Mouse (Mus musculus) megakaryocyte, embryonic 14.5 days (primary cell): ENCODE results near the gene Slc12a7. TPM values are rescaled to one million over a fixed set of nuclear protein-coding genes. Genes with fewer than 3 reads are reported as not detected.

Source experiments
- H3K27me3 ChIP-seq: replicated peaks from 2 replicates; pipeline ENCODE3; 2012; ENCODE audit warnings: inconsistent platforms
- H3K36me3 ChIP-seq: replicated peaks from 2 replicates; pipeline ENCODE3; 2012; ENCODE audit warnings: low read length, inconsistent platforms, mixed read lengths
- H3K4me1 ChIP-seq: 2 replicates; pipeline ENCODE4 v1.6.1; 2012; ENCODE audit warnings: inconsistent platforms
- H3K4me3 ChIP-seq: replicated peaks from 2 replicates; pipeline ENCODE3; 2012; ENCODE audit warnings: moderate library complexity, mild to moderate bottlenecking, inconsistent platforms
- H3K9me3 ChIP-seq: 2 replicates; pipeline ENCODE4 v1.6.1; 2012; ENCODE audit warnings: inconsistent platforms
- FLI1 ChIP-seq: IDR thresholded peaks from 2 replicates; pipeline ENCODE4 v1.6.1; 2012; ENCODE audit warnings: low read length, inconsistent platforms, mixed read lengths
- GATA1 ChIP-seq: IDR thresholded peaks from 3 replicates; pipeline ENCODE4 v1.6.1; 2012; ENCODE audit warnings: mixed read lengths, low read length, inconsistent platforms, borderline replicate concordance
- polyA plus RNA-seq: library from polyadenylated mRNA; stranded (reverse); fragments of >175 nt; gene quantifications from 2 replicates; pipeline ENCODE4 v1.2.3, GENCODE M21; 2012; ENCODE audit warnings: low replicate concordance; ENCODE audit not compliant: insufficient read depth

The Slc12a7 gene
- polyA plus RNA-seq, 1 experiment = 2.8 TPM

DNA sequence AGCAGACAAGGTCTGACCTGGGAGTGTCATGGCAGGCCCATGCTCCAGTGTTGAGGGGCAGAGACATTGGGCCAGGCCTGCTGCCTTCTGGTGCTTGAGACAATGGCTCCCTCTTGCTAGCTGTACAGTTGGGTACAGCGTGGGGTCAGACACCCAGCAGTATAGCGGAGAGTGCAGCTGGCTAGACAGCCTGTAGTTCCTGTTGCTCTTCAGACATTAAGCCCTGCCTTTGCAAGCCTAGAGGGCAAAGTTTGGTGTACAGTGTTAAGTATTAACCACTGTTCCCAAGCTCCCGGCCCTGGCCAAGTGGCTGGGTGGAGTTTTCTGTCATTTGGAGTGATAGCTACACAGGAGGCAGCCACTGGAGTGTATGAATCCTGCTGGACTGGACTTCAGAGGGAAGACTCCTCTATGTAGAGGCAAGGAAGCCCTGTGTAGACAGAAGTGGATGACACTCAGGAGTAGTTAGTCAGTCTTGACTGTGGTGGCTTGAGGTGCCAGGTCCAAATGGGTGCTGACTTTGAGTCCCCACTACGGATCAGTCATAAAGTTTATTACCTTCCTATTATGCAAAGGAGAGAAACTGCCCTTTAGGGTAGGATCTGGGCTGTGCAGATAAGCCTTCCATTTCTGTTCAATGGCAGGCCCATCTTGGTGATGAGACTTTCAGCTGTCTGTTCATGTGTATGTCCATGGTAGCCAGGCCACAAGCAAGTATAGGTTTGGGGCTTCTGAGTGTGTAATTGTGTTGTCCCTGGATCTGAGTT lies 37.2 kb downstream of the Slc12a7 start:
- H3K27me3 ChIP-seq = peaks cover 12% of the 10 kb centered on the region
- H3K9me3 ChIP-seq = no peaks in the 10 kb centered on the region
- no peaks in the 10 kb centered on the region for H3K36me3 ChIP-seq
- H3K4me3 ChIP-seq = no peak overlapping the region
- TF ChIP-seq GATA1 = no peak
- TF ChIP-seq FLI1 = no peak
- peaks cover 56% of the 10 kb centered on the region for H3K4me1 ChIP-seq

DNA sequence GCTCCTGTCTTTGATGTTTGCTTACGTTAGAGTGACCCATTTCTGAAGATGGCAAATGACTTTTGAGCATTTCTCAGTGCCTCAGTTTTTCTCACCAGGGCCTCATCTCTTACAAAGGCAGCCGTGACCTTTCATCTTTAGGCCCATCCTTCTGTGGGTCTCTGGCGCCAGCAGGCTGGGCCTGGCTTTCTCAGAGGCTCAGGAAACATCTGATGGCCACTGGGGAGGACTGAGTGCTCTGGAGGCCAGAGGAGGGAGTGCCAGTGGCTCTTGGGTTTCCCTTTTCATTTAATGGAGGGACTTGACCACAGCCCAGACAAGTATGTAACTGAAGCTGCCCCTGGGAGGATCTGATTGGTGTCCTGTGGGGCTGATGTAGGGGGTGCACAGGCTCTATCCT lies 38.2 kb downstream of the Slc12a7 start:
- Histone ChIP-seq H3K27me3 (peaks cover 14% of the 10 kb centered on the region), H3K4me3 (no peak overlapping the region), H3K36me3 (no peaks in the 10 kb centered on the region), H3K4me1 (peaks cover 56% of the 10 kb centered on the region), H3K9me3 (no peaks in the 10 kb centered on the region)
- no peak for TF ChIP-seq GATA1
- TF ChIP-seq FLI1 = no peak

DNA sequence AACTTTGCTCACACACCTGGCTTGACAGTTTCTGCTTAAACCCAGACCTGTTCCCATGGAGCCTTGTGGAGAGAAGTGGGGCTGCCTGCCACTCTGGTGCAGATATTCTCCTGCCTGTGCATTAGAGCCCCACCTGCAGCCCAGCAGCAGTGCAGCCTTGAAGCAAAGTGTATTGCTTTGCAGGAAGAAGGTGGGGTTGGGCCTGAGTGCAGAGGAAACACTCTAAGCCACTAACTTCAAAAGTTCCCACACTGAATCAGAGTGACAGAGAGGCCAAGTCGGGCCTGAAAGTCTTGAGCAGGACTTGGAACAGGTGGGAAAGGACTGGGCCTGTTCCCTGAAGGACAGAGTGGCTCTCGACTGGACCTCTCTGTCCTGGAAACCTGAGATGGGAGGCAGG lies 39.8 kb downstream of the Slc12a7 start:
- H3K27me3 ChIP-seq = peaks cover 14% of the 10 kb centered on the region
- no peak overlapping the region for H3K4me3 ChIP-seq
- H3K4me1 ChIP-seq = peaks cover 63% of the 10 kb centered on the region
- H3K9me3 ChIP-seq = peaks cover 8% of the 10 kb centered on the region
- no peaks in the 10 kb centered on the region for H3K36me3 ChIP-seq
- TF ChIP-seq GATA1 (no peak), FLI1 (no peak)

DNA sequence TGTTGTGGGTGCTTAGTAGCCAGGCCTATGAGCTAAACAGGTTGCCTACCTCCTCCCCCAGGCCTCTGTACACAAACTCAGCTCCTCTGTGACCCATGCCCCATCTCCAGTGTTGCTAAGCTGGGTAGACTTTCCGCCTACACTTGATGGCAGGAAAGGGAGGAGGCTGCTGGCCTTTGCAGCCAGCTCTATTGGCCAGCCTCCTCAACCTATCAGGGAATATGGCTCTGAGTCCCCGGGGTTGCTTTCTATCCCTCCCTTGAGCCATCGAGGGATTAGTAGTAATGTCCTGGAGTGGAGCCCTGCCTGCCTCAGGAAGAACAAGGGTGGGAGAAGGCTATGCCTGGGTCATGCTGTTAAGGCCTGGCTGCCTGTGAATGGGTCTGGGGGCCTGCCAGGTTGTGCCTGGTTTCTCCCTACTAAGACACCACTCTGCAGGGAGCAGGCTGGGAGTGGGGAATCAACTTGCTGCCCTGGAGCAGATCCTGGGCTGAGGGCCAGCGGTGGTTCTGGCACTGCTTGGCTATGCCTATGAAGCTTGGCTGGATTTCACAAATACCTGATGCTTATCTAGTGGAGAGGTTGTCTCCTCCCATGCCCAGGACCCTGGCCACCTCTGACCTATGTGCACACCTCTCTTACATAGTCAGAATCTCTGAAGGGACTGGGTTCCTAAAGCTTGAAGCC lies 40.8 kb downstream of the Slc12a7 start:
- no peaks in the 10 kb centered on the region for H3K36me3 ChIP-seq
- peaks cover 60% of the 10 kb centered on the region for H3K4me1 ChIP-seq
- peaks cover 10% of the 10 kb centered on the region for H3K9me3 ChIP-seq

GRCm38 (mm10) chr13:73775786-73776185 lies 42.9 kb downstream of the Slc12a7 start:
- H3K36me3 ChIP-seq = no peaks in the 10 kb centered on the region
- no peak for TF ChIP-seq FLI1
- TF ChIP-seq GATA1 = no peak

More for the DNA sequence above, 40.8 kb downstream of the Slc12a7 start:
- H3K4me3 ChIP-seq = no peak overlapping the region
- TF ChIP-seq FLI1 (no peak), GATA1 (no peak)
- peaks cover 14% of the 10 kb centered on the region for H3K27me3 ChIP-seq

DNA sequence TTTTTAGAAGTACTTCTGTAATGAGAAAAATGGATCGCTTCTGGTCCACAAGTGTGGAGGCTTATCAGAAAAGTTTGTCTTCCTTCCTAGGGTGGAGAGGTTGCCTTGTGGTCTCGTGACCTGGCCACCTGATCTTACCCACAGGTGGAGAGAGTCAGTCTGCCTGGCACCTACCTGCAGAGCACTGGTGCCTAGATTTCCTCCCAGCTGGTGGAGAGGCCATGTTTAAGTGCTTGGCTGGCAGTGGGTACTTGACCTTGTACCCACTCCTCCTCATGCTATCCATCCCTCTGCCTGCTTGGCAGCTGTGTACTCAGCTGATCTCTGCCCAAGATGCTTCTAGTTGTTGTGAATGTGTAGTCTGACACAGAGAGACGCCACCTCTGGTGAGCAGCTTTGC lies 44.7 kb downstream of the Slc12a7 start:
- peaks cover 11% of the 10 kb centered on the region for H3K27me3 ChIP-seq
- H3K9me3 ChIP-seq = peaks cover 10% of the 10 kb centered on the region
- H3K36me3 ChIP-seq = no peaks in the 10 kb centered on the region
- H3K4me1 ChIP-seq = peaks cover 32% of the 10 kb centered on the region
- TF ChIP-seq GATA1 (no peak), FLI1 (no peak)
- no peak overlapping the region for H3K4me3 ChIP-seq

More at GRCm38 (mm10) chr13:73775786-73776185, 42.9 kb downstream of the Slc12a7 start:
- H3K4me3 ChIP-seq = no peak overlapping the region
- peaks cover 50% of the 10 kb centered on the region for H3K4me1 ChIP-seq
- peaks cover 10% of the 10 kb centered on the region for H3K9me3 ChIP-seq
- H3K27me3 ChIP-seq = peaks cover 14% of the 10 kb centered on the region

- Histone ChIP-seq H3K36me3 (peaks cover 19% of the 10 kb centered on the region), H3K4me1 (peaks cover 3% of the 10 kb centered on the region; the same call in 1 of the 2 replicates), H3K4me3 (no peak overlapping the region), H3K27me3 (peaks cover 5% of the 10 kb centered on the region), H3K9me3 (peaks cover 3% of the 10 kb centered on the region; the same call in 1 of the 2 replicates)
- no peak for TF ChIP-seq GATA1
- no peak for TF ChIP-seq FLI1
These were observed 49.6 kb downstream of the Slc12a7 start for GRCm38 (mm10) chr13:73782486-73782885.

- peaks cover 1% of the 10 kb centered on the region for H3K27me3 ChIP-seq
- peaks cover 66% of the 10 kb centered on the region for H3K36me3 ChIP-seq
- 0 out of 2 replicates have a peak, but pooled peaks cover 5% of the 10 kb centered on the region for H3K9me3 ChIP-seq
- H3K4me1 ChIP-seq = peaks cover 24% of the 10 kb centered on the region
- TF ChIP-seq GATA1 = no peak
- no peak for TF ChIP-seq FLI1
- no peak overlapping the region for H3K4me3 ChIP-seq
These were observed 59.3 kb downstream of the Slc12a7 start for GRCm38 (mm10) chr13:73792176-73792575.

GRCm38 (mm10) chr13:73793171-73793570 lies 60.3 kb downstream of the Slc12a7 start:
- Histone ChIP-seq H3K4me3 (no peak overlapping the region), H3K36me3 (peaks cover 67% of the 10 kb centered on the region), H3K4me1 (peaks cover 24% of the 10 kb centered on the region), H3K9me3 (0 out of 2 replicates have a peak, but pooled peaks cover 5% of the 10 kb centered on the region), H3K27me3 (peaks cover 2% of the 10 kb centered on the region)
- TF ChIP-seq FLI1 (no peak), GATA1 (no peak)

DNA sequence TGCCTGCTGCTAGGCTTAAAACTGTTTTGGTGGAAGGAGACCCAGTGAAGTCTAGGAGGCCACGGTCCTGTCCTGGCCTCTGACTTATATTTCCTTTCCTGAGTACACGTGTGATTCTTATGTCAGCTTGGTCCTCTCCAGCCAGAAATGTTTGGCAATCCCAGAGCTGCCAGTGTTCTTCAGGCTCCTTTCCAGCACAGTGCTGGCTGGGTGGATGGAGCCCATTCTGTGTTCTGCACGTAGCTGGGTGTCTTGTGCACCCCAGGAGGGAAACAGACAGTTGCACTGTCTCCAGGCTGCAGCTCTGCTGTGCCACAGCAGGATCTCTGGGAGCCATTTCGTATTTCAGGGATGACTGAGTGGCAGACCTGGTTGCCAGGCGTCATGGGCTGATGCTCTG lies 66.2 kb downstream of the Slc12a7 start:
- H3K9me3 ChIP-seq = 0 out of 2 replicates have a peak, but pooled peaks cover 5% of the 10 kb centered on the region
- no peak overlapping the region for H3K4me3 ChIP-seq
- H3K27me3 ChIP-seq = peaks cover 22% of the 10 kb centered on the region
- peaks cover 32% of the 10 kb centered on the region for H3K4me1 ChIP-seq
- peaks cover 59% of the 10 kb centered on the region for H3K36me3 ChIP-seq
- TF ChIP-seq GATA1 = no peak
- TF ChIP-seq FLI1 = no peak
